Mouse (Mus musculus): ENCODE results near the gene Col4a1. TPM values are rescaled to one million over a fixed set of nuclear protein-coding genes. Genes with fewer than 3 reads are reported as not detected.

The Col4a1 gene
- total RNA-seq, 2 experiments from 2014 or later, result 250 to 364 TPM

- no peak for DNase-seq (ENCODE audit: low spot score in 2 of 2)
Measured at GRCm38 (mm10) chr8:11249541-11250058, 63.0 kb downstream of the Col4a1 start.

GRCm38 (mm10) chr8:11248712-11249111, 63.9 kb downstream of the Col4a1 start:
- no peak for DNase-seq (ENCODE audit: low spot score in 2 of 2)

- no peak for DNase-seq (ENCODE audit: low spot score in 2 of 2)
Measured at GRCm38 (mm10) chr8:11241488-11241887, 71.1 kb downstream of the Col4a1 start.

DNA sequence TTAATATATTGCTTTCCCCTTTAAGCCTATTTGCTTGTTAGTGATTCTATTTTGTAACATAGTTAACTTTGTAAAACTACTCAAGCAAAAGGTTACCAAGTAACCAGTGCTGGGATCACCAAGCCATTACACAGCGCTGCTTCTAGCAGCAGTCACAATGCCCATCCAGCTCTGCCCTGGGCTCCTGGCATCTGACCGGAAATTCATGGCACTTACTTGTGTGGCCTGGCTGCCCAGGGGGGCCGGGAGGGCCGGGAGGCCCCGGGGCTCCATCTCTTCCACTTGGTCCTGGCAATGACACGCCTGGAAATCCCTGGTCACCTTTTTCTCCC, 77.8 kb downstream of the Col4a1 start:
- DNase-seq (ENCODE audit: low spot score in 2 of 2), result no peak

DNA sequence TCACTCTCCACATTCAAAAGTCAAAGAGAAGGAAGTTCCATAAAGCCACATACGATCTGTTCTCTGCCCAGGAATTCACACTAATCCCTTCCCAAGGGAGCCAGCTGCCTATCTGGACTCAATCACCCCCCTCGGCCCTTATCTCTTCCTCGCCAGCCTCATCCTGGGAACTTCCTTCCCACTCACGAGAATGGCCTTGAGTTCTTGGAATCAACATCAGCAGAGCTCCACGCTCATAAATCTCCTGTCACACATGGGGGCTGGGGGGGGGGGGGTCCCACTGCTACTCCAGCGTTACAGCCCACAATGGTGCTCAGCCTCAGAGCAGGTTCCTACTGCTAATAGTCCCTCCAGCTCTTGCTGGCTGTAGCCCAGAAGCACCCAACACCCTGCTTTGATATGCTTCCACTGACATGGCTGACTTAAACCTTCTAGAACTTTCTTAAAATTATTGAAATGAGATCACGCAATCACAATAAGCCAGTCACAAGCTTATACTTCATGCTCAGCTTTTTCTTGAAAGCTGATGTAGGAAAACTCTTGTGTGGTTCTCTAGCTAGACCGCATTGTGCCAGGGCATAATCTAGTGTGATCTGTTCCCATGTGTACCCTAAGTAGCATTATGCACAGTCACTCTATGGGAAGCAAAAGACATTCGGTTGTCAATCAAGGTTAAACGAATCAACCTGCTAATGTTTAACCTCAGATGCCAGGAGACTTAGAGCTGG, 78.3 kb downstream of the Col4a1 start:
- DNase-seq (ENCODE audit: low spot score in 2 of 2), result no peak

- no peak for DNase-seq (ENCODE audit: low spot score in 2 of 2)
Measured at GRCm38 (mm10) chr8:11233009-11233408, 79.6 kb downstream of the Col4a1 start.

GRCm38 (mm10) chr8:11230277-11230676, 82.3 kb downstream of the Col4a1 start:
- DNase-seq (ENCODE audit: low spot score in 2 of 2), result no peak

DNA sequence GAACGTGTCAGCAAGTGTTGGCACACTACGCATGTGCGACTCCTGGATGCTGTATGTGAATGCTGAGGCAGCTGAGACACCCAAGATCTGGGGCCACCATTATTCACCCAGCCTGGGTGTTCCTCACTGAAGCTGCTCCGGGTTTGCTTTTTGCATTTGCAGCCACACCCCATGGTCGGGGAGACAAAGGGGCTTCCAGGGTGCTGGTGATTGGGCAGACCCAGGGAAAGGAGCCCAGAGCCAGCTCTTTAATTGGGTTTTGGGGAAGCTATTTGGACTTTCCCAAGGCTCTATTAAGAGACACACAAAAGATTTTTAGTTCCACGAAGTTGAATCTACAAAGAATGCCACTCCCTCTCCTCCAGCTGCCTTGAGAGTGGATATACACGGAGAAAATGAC, 85.2 kb downstream of the Col4a1 start:
- no peak for DNase-seq (ENCODE audit: low spot score in 2 of 2)

DNA sequence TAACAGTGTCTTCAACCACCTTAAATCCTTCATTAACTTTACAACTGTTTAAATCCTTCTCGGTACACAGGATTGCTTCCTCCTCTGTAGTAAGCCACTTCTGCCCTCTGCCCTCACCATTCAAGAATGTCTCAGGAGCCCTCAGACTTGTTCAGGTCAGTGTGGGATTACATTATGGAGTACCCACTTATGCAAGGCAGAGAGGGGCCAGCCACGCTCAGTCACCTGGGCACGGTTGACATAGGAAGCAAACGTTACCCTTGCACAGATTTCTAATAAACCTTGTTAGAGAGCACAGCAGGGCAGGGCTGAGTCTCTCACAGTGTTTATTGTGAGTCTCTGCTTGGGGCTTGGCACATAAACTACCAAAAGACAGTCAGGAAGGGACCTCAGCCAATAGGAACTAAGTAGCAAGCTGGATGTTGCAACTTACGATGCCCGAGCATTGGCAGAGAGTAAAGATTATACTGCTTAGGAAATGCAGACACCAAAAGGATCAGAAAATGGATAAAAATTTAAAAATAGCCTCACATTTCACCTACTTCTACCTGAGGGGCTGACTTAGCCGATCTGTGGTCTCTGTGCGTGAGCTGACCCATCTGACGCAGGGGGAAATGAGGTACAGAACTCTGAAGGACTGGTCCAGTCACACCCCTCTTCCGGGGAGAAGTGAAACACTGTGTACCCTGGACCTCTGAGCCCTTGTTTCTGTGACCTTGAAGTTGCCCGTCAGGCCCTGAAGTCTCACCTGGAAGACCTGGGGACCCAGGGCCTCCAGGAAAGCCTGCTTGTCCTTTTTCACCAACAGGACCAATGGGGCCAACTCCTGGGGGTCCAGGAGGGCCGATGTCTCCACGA, 86.8 kb downstream of the Col4a1 start:
- DNase-seq (ENCODE audit: low spot score in 2 of 2), result no peak

GRCm38 (mm10) chr8:11224178-11224577, 88.4 kb downstream of the Col4a1 start:
- DNase-seq (ENCODE audit: low spot score in 2 of 2), result no peak

DNA sequence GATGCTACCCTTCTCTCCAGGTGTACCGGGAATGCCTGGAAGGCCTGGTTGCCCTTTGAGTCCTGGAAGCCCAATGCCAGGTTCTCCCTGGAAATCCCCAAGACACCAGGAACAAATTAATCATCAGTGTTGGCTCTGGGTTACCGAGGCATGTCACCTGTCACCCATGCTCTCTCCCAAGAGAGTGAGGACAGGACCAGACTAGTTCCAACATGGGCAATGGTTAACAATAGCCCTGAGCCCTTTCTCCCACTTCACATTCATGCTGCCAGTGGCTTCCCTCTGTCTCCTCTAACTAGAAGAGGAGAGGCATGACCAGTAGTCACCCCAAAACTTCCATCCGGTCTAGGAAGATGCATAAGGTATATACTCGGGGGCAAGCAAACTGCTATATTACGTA, 91.3 kb downstream of the Col4a1 start:
- DNase-seq (ENCODE audit: low spot score in 2 of 2), result no peak

DNA sequence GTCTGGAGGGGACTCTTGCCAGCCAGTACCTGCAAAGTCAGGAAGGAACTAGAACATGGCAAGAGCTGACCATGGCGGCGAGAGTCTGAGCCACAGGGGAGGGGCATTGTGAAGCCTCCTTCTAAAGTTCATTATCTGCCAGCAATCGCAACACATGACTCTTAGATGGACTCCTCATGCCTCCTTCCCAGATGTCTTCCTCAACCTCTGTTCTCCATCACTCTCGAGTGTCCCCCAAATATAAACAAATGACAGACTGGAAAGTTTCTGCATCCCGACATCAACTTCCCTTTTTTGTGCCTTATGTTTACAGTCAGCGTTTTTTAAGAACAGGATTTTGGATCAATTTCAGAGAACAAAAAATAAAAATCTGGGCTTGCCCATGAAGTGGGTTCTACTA, 93.3 kb downstream of the Col4a1 start:
- no peak for DNase-seq (ENCODE audit: low spot score in 2 of 2)

- peak in 1 of 2 experiments; percentile 40 for DNase-seq (ENCODE audit: low spot score in 2 of 2)
Measured at GRCm38 (mm10) chr8:11215231-11215630, 97.4 kb downstream of the Col4a1 start.

DNA sequence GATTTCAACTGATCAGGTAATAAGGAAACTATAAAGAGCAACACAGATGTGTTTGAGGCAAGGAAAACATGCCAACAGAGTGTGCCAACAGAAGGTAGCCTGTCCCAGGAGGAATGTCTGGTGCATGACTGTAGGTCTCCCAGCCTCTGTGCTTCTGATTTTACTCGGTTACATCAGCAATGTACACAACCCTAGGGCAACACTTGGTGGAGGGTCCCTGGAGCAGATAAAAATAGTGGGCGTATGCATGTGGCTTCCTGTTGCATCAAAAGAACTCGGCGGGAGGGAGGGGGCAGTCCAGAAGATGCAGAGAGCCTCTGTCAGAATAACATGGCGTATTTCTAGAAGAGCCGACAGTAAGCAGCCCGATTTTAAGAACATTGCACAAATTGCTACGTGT, 106.1 kb downstream of the Col4a1 start:
- DNase-seq (ENCODE audit: low spot score in 2 of 2), result no peak

- DNase-seq (ENCODE audit: low spot score in 2 of 2), result no peak
Measured at GRCm38 (mm10) chr8:11205532-11205931, 107.1 kb downstream of the Col4a1 start.

GRCm38 (mm10) chr8:11203260-11204110, 109.1 kb downstream of the Col4a1 start:
- DNase-seq (ENCODE audit: low spot score in 2 of 2), result no peak

DNA sequence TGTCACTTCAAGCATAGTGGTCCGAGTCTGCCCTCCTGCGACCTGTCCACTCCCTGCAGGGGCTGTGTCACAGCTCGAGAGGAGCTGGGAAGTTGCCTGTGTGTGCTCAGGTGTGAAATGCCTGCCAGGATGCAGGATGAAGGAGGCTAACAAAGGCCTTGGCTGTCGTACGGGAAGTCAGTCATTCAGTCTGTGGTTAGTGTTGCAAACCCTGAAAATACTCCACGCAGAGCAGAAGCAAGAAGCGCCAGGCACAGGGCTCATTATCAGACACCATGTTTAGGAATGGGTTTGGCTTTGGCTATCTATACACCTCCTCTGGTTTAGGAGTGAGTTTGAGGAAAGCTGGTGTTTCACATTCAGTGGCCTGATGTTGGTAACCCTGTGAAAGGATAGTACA, 114.0 kb downstream of the Col4a1 start:
- no peak for DNase-seq (ENCODE audit: low spot score in 2 of 2)

- DNase-seq (ENCODE audit: low spot score in 2 of 2), result no peak
Measured at GRCm38 (mm10) chr8:11197988-11198387, 114.6 kb downstream of the Col4a1 start.

GRCm38 (mm10) chr8:11197261-11197660, 115.4 kb downstream of the Col4a1 start:
- DNase-seq (ENCODE audit: low spot score in 2 of 2), result peak in 1 of 2 experiments; percentile 23

- no peak for DNase-seq (ENCODE audit: low spot score in 2 of 2)
Measured at GRCm38 (mm10) chr8:11192719-11193324, 119.8 kb downstream of the Col4a1 start.
